Mouse (Mus musculus) thymus, postnatal 0 days (tissue): ENCODE data around the gene Gm28036. TPM values are rescaled to one million over a fixed set of nuclear protein-coding genes. Genes with fewer than 3 reads are reported as not detected.

Experiments
- DNase-seq: peaks from one replicate; pipeline ENCODE4 v3.0.0-alpha.2; 2015; ENCODE audit warnings: low spot score
- polyA plus RNA-seq: library from polyadenylated mRNA; unstranded; fragments of >200 nt; fragmentation: Nextera tagmentation; extraction: Ambion mirVana; gene quantifications from 2 replicates; pipeline ENCODE4 v1.2.1, GENCODE M21; 2015

The Gm28036 gene
- polyA plus RNA-seq, 1 experiment from 2014 or later = 13.8 TPM

GRCm38 (mm10) chr2:156087391-156088110 is 39.3 kb downstream of the Gm28036 start:
- no peak for DNase-seq

GRCm38 (mm10) chr2:156084541-156084940 is 42.4 kb downstream of the Gm28036 start:
- no peak for DNase-seq

GRCm38 (mm10) chr2:156080391-156080790 is 46.5 kb downstream of the Gm28036 start:
- DNase-seq = no peak

GRCm38 (mm10) chr2:156079674-156080073 is 47.2 kb downstream of the Gm28036 start:
- no peak for DNase-seq

- DNase-seq = no peak
Observed at GRCm38 (mm10) chr2:156079183-156079560, 47.7 kb downstream of the Gm28036 start.

GRCm38 (mm10) chr2:156078421-156079182 is 48.3 kb downstream of the Gm28036 start:
- DNase-seq = no peak

GRCm38 (mm10) chr2:156077461-156077860 is 49.4 kb downstream of the Gm28036 start:
- no peak for DNase-seq

GRCm38 (mm10) chr2:156073725-156074124 is 53.2 kb downstream of the Gm28036 start:
- DNase-seq = no peak

- DNase-seq = no peak
Observed at GRCm38 (mm10) chr2:156071236-156071635, 55.7 kb downstream of the Gm28036 start.

GRCm38 (mm10) chr2:156067916-156068315 is 59.0 kb downstream of the Gm28036 start:
- no peak for DNase-seq

- no peak for DNase-seq
Observed at GRCm38 (mm10) chr2:156066126-156066525, 60.8 kb downstream of the Gm28036 start.

GRCm38 (mm10) chr2:156065099-156066041 is 61.5 kb downstream of the Gm28036 start, which contains the start of gene Spag4:
TSS of gene Spag4 (plus strand) at chr2:156065175.
- peak; percentile 75 for DNase-seq

- DNase-seq = no peak
Observed at GRCm38 (mm10) chr2:156052816-156053215, 74.1 kb downstream of the Gm28036 start, which contains the start of gene Fer1l4. TSS of gene Fer1l4 (minus strand) at chr2:156052947.

GRCm38 (mm10) chr2:156047929-156048328 is 79.0 kb downstream of the Gm28036 start:
- peak; percentile 58 for DNase-seq

GRCm38 (mm10) chr2:156042903-156043302 is 84.0 kb downstream of the Gm28036 start:
- DNase-seq = no peak

- DNase-seq = no peak
Observed at GRCm38 (mm10) chr2:156039390-156039789, 87.5 kb downstream of the Gm28036 start.

- DNase-seq = no peak
Observed at GRCm38 (mm10) chr2:156025482-156025881, 101.4 kb downstream of the Gm28036 start.
